Mouse (Mus musculus): Measurements from ENCODE around the gene Guca2a. TPM values are rescaled to one million over a fixed set of nuclear protein-coding genes. Genes with fewer than 3 reads are reported as not detected.

Gene Guca2a
- total RNA-seq, 2 experiments from 2014 or later: not detected

- no peak within 1 kb of the TSS for H3K4me3 ChIP-seq
- intact Hi-C loops (cut with DNase I): no loop called here
- no peak within 1 kb of the TSS for H3K27ac ChIP-seq
Measured at GRCm38 (mm10) chr4:119658731-119659130, 21.2 kb downstream of the Guca2a start, which contains the start of gene Guca2b. TSS of gene Guca2b (minus strand) at chr4:119658954.

GRCm38 (mm10) chr4:119660007-119660406 lies 22.5 kb downstream of the Guca2a start:
- Histone ChIP-seq H3K27ac (no peak overlapping the region), H3K4me3 (no peak overlapping the region)
- peak; percentile 4 for DNase-seq
- no peak for TF ChIP-seq CTCF (IDR thresholded peaks at IDR 0.05)
- intact Hi-C loops (cut with DNase I): no loop called here

More at GRCm38 (mm10) chr4:119658731-119659130, 21.2 kb downstream of the Guca2a start, which contains the start of gene Guca2b:
- DNase-seq: peak; percentile 10
- no peak for TF ChIP-seq CTCF (IDR thresholded peaks at IDR 0.05)

GRCm38 (mm10) chr4:119662151-119662550 lies 24.6 kb downstream of the Guca2a start:
- intact Hi-C loops (cut with DNase I): no loop called here
- no peak for TF ChIP-seq CTCF (IDR thresholded peaks at IDR 0.05)
- H3K4me3 ChIP-seq: no peak overlapping the region
- H3K27ac ChIP-seq: peak overlapping the region; percentile 66
- peak; percentile 19 for DNase-seq

- TF ChIP-seq CTCF (IDR thresholded peaks at IDR 0.05): no peak
- H3K4me3 ChIP-seq: no peak overlapping the region
- intact Hi-C loops (cut with DNase I): no loop called here
- H3K27ac ChIP-seq: peak overlapping the region; percentile 66
- peak; percentile 40 for DNase-seq
Measured at GRCm38 (mm10) chr4:119662976-119663375, 25.5 kb downstream of the Guca2a start.

- DNase-seq: peak; percentile 10
- intact Hi-C loops (cut with DNase I): no loop called here
- H3K27ac ChIP-seq: no peak overlapping the region
- H3K4me3 ChIP-seq: no peak overlapping the region
- no peak for TF ChIP-seq CTCF (IDR thresholded peaks at IDR 0.05)
Measured at GRCm38 (mm10) chr4:119663409-119664095, 26.0 kb downstream of the Guca2a start.

- DNase-seq: no peak
- H3K27ac ChIP-seq: no peak overlapping the region; the same call in 1 of the 2 replicates
- no peak for TF ChIP-seq CTCF (IDR thresholded peaks at IDR 0.05)
- intact Hi-C loops (cut with DNase I): loop anchor here (5.0 kb wide), 1 partner anchor 418 kb away; no protein-coding TSS in a partner anchor
- H3K4me3 ChIP-seq: no peak overlapping the region
Measured at GRCm38 (mm10) chr4:119665166-119665565, 27.7 kb downstream of the Guca2a start.

- intact Hi-C loops (cut with DNase I): loop anchor here (2.0 to 5.0 kb wide), 2 partner anchors 235 to 419 kb away; no protein-coding TSS in a partner anchor
- DNase-seq: peak; percentile 59
- TF ChIP-seq CTCF (IDR thresholded peaks at IDR 0.05): no peak
Measured at GRCm38 (mm10) chr4:119666116-119666515, 28.6 kb downstream of the Guca2a start.

GRCm38 (mm10) chr4:119667454-119667853 lies 29.9 kb downstream of the Guca2a start:
- no peak overlapping the region for H3K27ac ChIP-seq
- intact Hi-C loops (cut with DNase I): loop anchor here (1.0 to 5.0 kb wide), 3 partner anchors 36 to 420 kb away; no protein-coding TSS in a partner anchor
- peak; percentile 52 for DNase-seq
- no peak overlapping the region for H3K4me3 ChIP-seq
- TF ChIP-seq CTCF (IDR thresholded peaks at IDR 0.05): peak; percentile 75

More at GRCm38 (mm10) chr4:119666116-119666515, 28.6 kb downstream of the Guca2a start:
- no peak overlapping the region for H3K4me3 ChIP-seq
- H3K27ac ChIP-seq: peak overlapping the region; percentile 78

GRCm38 (mm10) chr4:119668185-119668584 lies 30.7 kb downstream of the Guca2a start:
- no peak for DNase-seq
- intact Hi-C loops (cut with DNase I): loop anchor here (5.0 kb wide), 1 partner anchor 421 kb away; no protein-coding TSS in a partner anchor
- TF ChIP-seq CTCF (IDR thresholded peaks at IDR 0.05): no peak
- Histone ChIP-seq H3K27ac (no peak overlapping the region), H3K4me3 (no peak overlapping the region)

GRCm38 (mm10) chr4:119668596-119668995 lies 31.1 kb downstream of the Guca2a start:
- intact Hi-C loops (cut with DNase I): loop anchor here (5.0 kb wide), 1 partner anchor 421 kb away; no protein-coding TSS in a partner anchor
- no peak for TF ChIP-seq CTCF (IDR thresholded peaks at IDR 0.05)
- no peak overlapping the region for H3K4me3 ChIP-seq

GRCm38 (mm10) chr4:119669356-119670209 lies 32.1 kb downstream of the Guca2a start:
- intact Hi-C loops (cut with DNase I): loop anchor here (5.0 kb wide), 1 partner anchor 422 kb away; no protein-coding TSS in a partner anchor
- H3K27ac ChIP-seq: no peak overlapping the region
- DNase-seq: peak; percentile 8
- TF ChIP-seq CTCF (IDR thresholded peaks at IDR 0.05): no peak
- no peak overlapping the region for H3K4me3 ChIP-seq

More at GRCm38 (mm10) chr4:119668596-119668995, 31.1 kb downstream of the Guca2a start:
- H3K27ac ChIP-seq: no peak overlapping the region
- peak; percentile 7 for DNase-seq

GRCm38 (mm10) chr4:119670210-119670555 lies 32.7 kb downstream of the Guca2a start:
- no peak for DNase-seq
- intact Hi-C loops (cut with DNase I): no loop called here
- TF ChIP-seq CTCF (IDR thresholded peaks at IDR 0.05): no peak
- Histone ChIP-seq H3K27ac (no peak overlapping the region), H3K4me3 (no peak overlapping the region)
